Mouse (Mus musculus) bone marrow macrophage, adult 2 months (primary cell): ENCODE measurements around the gene Inca1. TPM values are rescaled to one million over a fixed set of nuclear protein-coding genes. Genes with fewer than 3 reads are reported as not detected.
A peak's percentile ranks its signal among the peaks of the same experiment; 100 is the strongest.

Experiments used
- H3K27ac ChIP-seq: 2 replicates; pipeline ENCODE4 v1.5.1; 2012; ENCODE audit warnings: low read depth, low read length; ENCODE audit not compliant: insufficient read depth
- H3K4me1 ChIP-seq: 2 replicates; pipeline ENCODE4 v1.6.1; 2012; ENCODE audit warnings: low read length; ENCODE audit not compliant: control insufficient read depth, insufficient read depth
- H3K4me3 ChIP-seq: 2 replicates; pipeline ENCODE4 v1.5.1; 2012; ENCODE audit warnings: mild to moderate bottlenecking, low read length, moderate library complexity; ENCODE audit not compliant: insufficient read depth
- CTCF ChIP-seq: IDR thresholded peaks from 2 replicates; pipeline ENCODE4 v1.5.1; 2012; ENCODE audit warnings: low read depth, mild to moderate bottlenecking, low read length, moderate library complexity
- POLR2A ChIP-seq: IDR thresholded peaks from 2 replicates; pipeline ENCODE4 v1.6.1; 2012; ENCODE audit warnings: mild to moderate bottlenecking, low read depth, low read length, borderline replicate concordance
- polyA plus RNA-seq: library from polyadenylated mRNA; stranded (reverse); fragments of >200 nt; gene quantifications from 2 replicates; pipeline ENCODE4 v1.2.4, GENCODE M21; 2012; ENCODE audit not compliant: missing spikeins, insufficient read depth, insufficient read length

Gene Inca1
- polyA plus RNA-seq, 1 experiment: not detected

GRCm38 (mm10) chr11:70674014-70674413, 25.9 kb downstream of the Inca1 start:
- Histone ChIP-seq H3K4me3 (no peak overlapping the region), H3K27ac (no peak overlapping the region), H3K4me1 (peaks cover 37% of the 10 kb centered on the region)
- TF ChIP-seq POLR2A (no peak), CTCF (no peak)

- Histone ChIP-seq H3K4me1 (peaks cover 35% of the 10 kb centered on the region), H3K4me3 (no peak overlapping the region), H3K27ac (peak overlapping the region; percentile 54)
- TF ChIP-seq CTCF: no peak
- no peak for TF ChIP-seq POLR2A
Observed at GRCm38 (mm10) chr11:70671333-70672047, 28.5 kb downstream of the Inca1 start.

GRCm38 (mm10) chr11:70670483-70670882, 29.5 kb downstream of the Inca1 start:
- peaks cover 40% of the 10 kb centered on the region for H3K4me1 ChIP-seq
- TF ChIP-seq POLR2A: no peak
- TF ChIP-seq CTCF: no peak

GRCm38 (mm10) chr11:70669582-70670345, 30.2 kb downstream of the Inca1 start:
- Histone ChIP-seq H3K4me1 (peaks cover 40% of the 10 kb centered on the region), H3K27ac (peak overlapping the region; percentile 96), H3K4me3 (peak overlapping the region; percentile 69)
- no peak for TF ChIP-seq POLR2A
- TF ChIP-seq CTCF: peak; percentile 30; the same call in 1 of the 2 replicates

More at GRCm38 (mm10) chr11:70670483-70670882, 29.5 kb downstream of the Inca1 start:
- H3K4me3 ChIP-seq: no peak overlapping the region; the same call in 1 of the 2 replicates
- peak overlapping the region; percentile 96; the same call in 1 of the 2 replicates for H3K27ac ChIP-seq

GRCm38 (mm10) chr11:70668771-70669505, 31.0 kb downstream of the Inca1 start, which contains the start of gene Spag7:
Gene Spag7 (minus strand): TSS chr11:70669416.
- no peak for TF ChIP-seq CTCF
- TF ChIP-seq POLR2A: no peak
- Histone ChIP-seq H3K4me1 (peaks cover 38% of the 10 kb centered on the region), H3K4me3 (peak within 1 kb of the TSS; percentile 69), H3K27ac (peak within 1 kb of the TSS; percentile 99)

- Histone ChIP-seq H3K27ac (peak overlapping the region; percentile 99), H3K4me3 (peak overlapping the region; percentile 61), H3K4me1 (peaks cover 38% of the 10 kb centered on the region)
- TF ChIP-seq CTCF (no peak), POLR2A (no peak)
Observed at GRCm38 (mm10) chr11:70668335-70668770, 31.6 kb downstream of the Inca1 start.

GRCm38 (mm10) chr11:70667271-70668150, 32.4 kb downstream of the Inca1 start:
- Histone ChIP-seq H3K27ac (peak overlapping the region; percentile 99), H3K4me1 (peaks cover 42% of the 10 kb centered on the region), H3K4me3 (peak overlapping the region; percentile 61)

GRCm38 (mm10) chr11:70666687-70667086, 33.3 kb downstream of the Inca1 start:
- TF ChIP-seq CTCF (no peak), POLR2A (no peak)
- Histone ChIP-seq H3K4me1 (peaks cover 36% of the 10 kb centered on the region), H3K27ac (peak overlapping the region; percentile 99), H3K4me3 (peak overlapping the region; percentile 61; the same call in 1 of the 2 replicates)

More at GRCm38 (mm10) chr11:70667271-70668150, 32.4 kb downstream of the Inca1 start:
- TF ChIP-seq CTCF (no peak), POLR2A (no peak)

GRCm38 (mm10) chr11:70664741-70665140, 35.2 kb downstream of the Inca1 start:
- Histone ChIP-seq H3K27ac (no peak overlapping the region), H3K4me3 (no peak overlapping the region), H3K4me1 (peaks cover 22% of the 10 kb centered on the region)
- TF ChIP-seq POLR2A (no peak), CTCF (no peak)
